Mouse (Mus musculus) heart, embryonic 14.5 days (tissue): ENCODE results near the gene Cnnm4. TPM values are rescaled to one million over a fixed set of nuclear protein-coding genes. Genes with fewer than 3 reads are reported as not detected.

Source experiments
- ATAC-seq: fragments of 200-750 bp; cut with Nextera tagmentation; 2 replicates; pipeline ENCODE4 v1.8.0; 2017; ENCODE audit warnings: low read depth, moderate TSS enrichment; ENCODE audit not compliant: insufficient number of reproducible peaks, insufficient read depth, low FRiP score
- H3K27ac ChIP-seq, 2 experiments: fragments of 200-500 bp in 1 of 2; fragments of 300-500 bp in 1 of 2; sonication (generic) in 1 of 2; replicated peaks in 1 of 2; 2 replicates each; pipeline ENCODE4 v1.5.1; 2012 to 2014; ENCODE audit warnings: low read depth in 2 of 2, low read length in 2 of 2, control low read depth in 1 of 2, mild to moderate bottlenecking in 1 of 2, mixed read lengths in 1 of 2; ENCODE audit not compliant: control insufficient read depth in 1 of 2, insufficient read depth in 1 of 2
- H3K27me3 ChIP-seq: fragments of 300-500 bp; sonication (generic); 2 replicates; pipeline ENCODE4 v1.6.1; 2014; ENCODE audit warnings: mild to moderate bottlenecking, low read length, control low read depth; ENCODE audit not compliant: control insufficient read depth, insufficient read depth
- H3K36me3 ChIP-seq: fragments of 300-500 bp; sonication (generic); 2 replicates; pipeline ENCODE4 v1.6.1; 2014; ENCODE audit warnings: mild to moderate bottlenecking, control low read depth, low read length, mixed read lengths; ENCODE audit not compliant: control insufficient read depth, insufficient read depth
- H3K4me1 ChIP-seq, 2 experiments: fragments of 200-500 bp in 1 of 2; fragments of 300-500 bp in 1 of 2; sonication (generic) in 1 of 2; 2 replicates each; pipeline ENCODE4 v1.6.1; 2012 to 2014; ENCODE audit warnings: low read length in 2 of 2, control low read depth in 1 of 2, mixed read lengths in 1 of 2; ENCODE audit not compliant: control insufficient read depth in 2 of 2, insufficient read depth in 2 of 2
- H3K4me2 ChIP-seq: fragments of 300-500 bp; sonication (generic); 2 replicates; pipeline ENCODE4 v1.6.1; 2014; ENCODE audit warnings: mild to moderate bottlenecking, low read length
- H3K4me3 ChIP-seq, 2 experiments: fragments of 200-500 bp in 1 of 2; fragments of 300-500 bp in 1 of 2; sonication (generic) in 1 of 2; 2 replicates each; pipeline ENCODE4 v1.5.1; 2012 to 2014; ENCODE audit warnings: low read length in 2 of 2, mild to moderate bottlenecking in 2 of 2, control low read depth in 1 of 2, low read depth in 1 of 2, moderate library complexity in 1 of 2; ENCODE audit not compliant: control insufficient read depth in 1 of 2, insufficient read depth in 1 of 2
- H3K9ac ChIP-seq: fragments of 300-500 bp; sonication (generic); 2 replicates; pipeline ENCODE4 v1.6.1; 2014; ENCODE audit warnings: mild to moderate bottlenecking, low read length
- H3K9me3 ChIP-seq: fragments of 300-500 bp; sonication (generic); 2 replicates; pipeline ENCODE4 v1.6.1; 2016; ENCODE audit warnings: low read length, control low read depth; ENCODE audit not compliant: control insufficient read depth
- WGBS: fragments of 180-500 bp; shearing (Covaris S2); extraction: QIAGEN DNeasy Blood & Tissue Kit; methylation state at CpG from one replicate; pipeline ENCODE4 v1.1.7; 2014; 5-methylcytosine and 5-hydroxymethylcytosine counted together
- polyA plus RNA-seq: library from polyadenylated mRNA; unstranded; fragments of >200 nt; fragmentation: Nextera tagmentation; extraction: Ambion mirVana; gene quantifications from 2 replicates; pipeline ENCODE4 v1.2.1, GENCODE M21; 2014

The Cnnm4 gene
- polyA plus RNA-seq, 1 experiment from 2014 or later: 5.9 TPM

GRCm38 (mm10) chr1:36518259-36518658 lies 46.8 kb downstream of the Cnnm4 start:
- peaks cover 80% of the 10 kb centered on the region for H3K36me3 ChIP-seq

GRCm38 (mm10) chr1:36519626-36520025 lies 48.2 kb downstream of the Cnnm4 start:
- H3K4me1 ChIP-seq: peaks cover 26 to 52% of the 10 kb centered on the region in 2 experiments
- H3K4me3 ChIP-seq: no peak overlapping the region
- WGBS: 80% methylated on average over 11 of the region's 11 CpGs

More at GRCm38 (mm10) chr1:36518259-36518658, 46.8 kb downstream of the Cnnm4 start:
- H3K27me3 ChIP-seq: no peaks in the 10 kb centered on the region
- H3K27ac ChIP-seq: no peak overlapping the region
- no peak overlapping the region for H3K4me3 ChIP-seq
- H3K4me1 ChIP-seq: peaks cover 22 to 52% of the 10 kb centered on the region in 2 experiments
- no peak overlapping the region for H3K4me2 ChIP-seq
- no peaks in the 10 kb centered on the region for H3K9me3 ChIP-seq
- no peak overlapping the region for H3K9ac ChIP-seq
- 59% methylated on average over 3 of the region's 3 CpGs for WGBS
- no peak for ATAC-seq

GRCm38 (mm10) chr1:36522210-36522609 lies 50.8 kb downstream of the Cnnm4 start:
- H3K36me3 ChIP-seq: peaks cover 95% of the 10 kb centered on the region
- H3K9me3 ChIP-seq: no peaks in the 10 kb centered on the region
- no peak overlapping the region for H3K4me2 ChIP-seq
- no peak for ATAC-seq
- 89% methylated on average over 7 of the region's 7 CpGs for WGBS
- no peak overlapping the region for H3K4me3 ChIP-seq
- H3K9ac ChIP-seq: no peak overlapping the region; the same call in 1 of the 2 replicates
- H3K27ac ChIP-seq: 0 out of 4 replicates have a peak overlapping the region, but pooled peaks of 1 of the 2 experiments have one; percentile 16
- H3K4me1 ChIP-seq: peaks cover 22 to 45% of the 10 kb centered on the region in 2 experiments
- H3K27me3 ChIP-seq: no peaks in the 10 kb centered on the region

More at GRCm38 (mm10) chr1:36519626-36520025, 48.2 kb downstream of the Cnnm4 start:
- no peaks in the 10 kb centered on the region for H3K27me3 ChIP-seq
- no peak overlapping the region for H3K27ac ChIP-seq
- no peaks in the 10 kb centered on the region for H3K9me3 ChIP-seq
- H3K9ac ChIP-seq: no peak overlapping the region
- peaks cover 86% of the 10 kb centered on the region for H3K36me3 ChIP-seq
- ATAC-seq: no peak
- no peak overlapping the region for H3K4me2 ChIP-seq

- H3K4me1 ChIP-seq: peaks cover 19 to 46% of the 10 kb centered on the region in 2 experiments
- peak; percentile 66 for ATAC-seq
- H3K9ac ChIP-seq: peak overlapping the region; percentile 55
- H3K27ac ChIP-seq: peak overlapping the region; percentile 85 to 86
- 34% methylated on average over 9 of the region's 9 CpGs for WGBS
- no peak overlapping the region for H3K4me3 ChIP-seq
- H3K4me2 ChIP-seq: peak overlapping the region; percentile 24; the same call in 1 of the 2 replicates
- no peaks in the 10 kb centered on the region for H3K27me3 ChIP-seq
- H3K9me3 ChIP-seq: no peaks in the 10 kb centered on the region
- peaks cover 89% of the 10 kb centered on the region for H3K36me3 ChIP-seq
Observed at GRCm38 (mm10) chr1:36523332-36524013, 52.1 kb downstream of the Cnnm4 start.

GRCm38 (mm10) chr1:36524058-36524457 lies 52.6 kb downstream of the Cnnm4 start:
- Histone ChIP-seq H3K4me3 (no peak overlapping the region), H3K27me3 (no peaks in the 10 kb centered on the region), H3K36me3 (peaks cover 83% of the 10 kb centered on the region), H3K27ac (peak overlapping the region; percentile 79 to 86), H3K4me2 (no peak overlapping the region), H3K4me1 (peaks cover 19 to 45% of the 10 kb centered on the region in 2 experiments), H3K9me3 (no peaks in the 10 kb centered on the region), H3K9ac (0 out of 2 replicates have a peak overlapping the region, but pooled peaks have one; percentile 22)
- 70% methylated on average over 5 of the region's 5 CpGs for WGBS
- no peak for ATAC-seq

- Histone ChIP-seq H3K9me3 (no peaks in the 10 kb centered on the region), H3K4me2 (no peak overlapping the region), H3K9ac (no peak overlapping the region), H3K27ac (no peak overlapping the region), H3K36me3 (peaks cover 66% of the 10 kb centered on the region), H3K27me3 (no peaks in the 10 kb centered on the region), H3K4me1 (peaks cover 30 to 55% of the 10 kb centered on the region in 2 experiments), H3K4me3 (no peak overlapping the region)
- WGBS: 93% methylated on average over 12 of the region's 12 CpGs
- no peak for ATAC-seq
Observed at GRCm38 (mm10) chr1:36525774-36526173, 54.4 kb downstream of the Cnnm4 start.

GRCm38 (mm10) chr1:36526903-36527302 lies 55.5 kb downstream of the Cnnm4 start:
- H3K4me3 ChIP-seq: no peak overlapping the region
- no peaks in the 10 kb centered on the region for H3K27me3 ChIP-seq
- no peak overlapping the region for H3K27ac ChIP-seq
- no peak overlapping the region for H3K9ac ChIP-seq
- 82% methylated on average over 10 of the region's 10 CpGs for WGBS
- no peaks in the 10 kb centered on the region for H3K9me3 ChIP-seq
- peaks cover 41 to 66% of the 10 kb centered on the region in 2 experiments for H3K4me1 ChIP-seq
- ATAC-seq: no peak
- peaks cover 60% of the 10 kb centered on the region for H3K36me3 ChIP-seq
- no peak overlapping the region for H3K4me2 ChIP-seq
